Mouse (Mus musculus) fibroblast of lung, adult 2 months (primary cell): ENCODE measurements around the gene Spint2.
A peak's percentile ranks its signal among the peaks of the same experiment; 100 is the strongest.

Experiments
- DNase-seq: peaks from one replicate; pipeline ENCODE4 v3.0.0-alpha.2; 2011; ENCODE audit warnings: low read depth

The Spint2 gene

GRCm38 (mm10) chr7:29303738-29304462 is 22.2 kb upstream of the Spint2 start, which contains the start of gene Dpf1:
TSS of gene Dpf1 (plus strand) at chr7:29303951.
- DNase-seq, result peak; percentile 46

DNA sequence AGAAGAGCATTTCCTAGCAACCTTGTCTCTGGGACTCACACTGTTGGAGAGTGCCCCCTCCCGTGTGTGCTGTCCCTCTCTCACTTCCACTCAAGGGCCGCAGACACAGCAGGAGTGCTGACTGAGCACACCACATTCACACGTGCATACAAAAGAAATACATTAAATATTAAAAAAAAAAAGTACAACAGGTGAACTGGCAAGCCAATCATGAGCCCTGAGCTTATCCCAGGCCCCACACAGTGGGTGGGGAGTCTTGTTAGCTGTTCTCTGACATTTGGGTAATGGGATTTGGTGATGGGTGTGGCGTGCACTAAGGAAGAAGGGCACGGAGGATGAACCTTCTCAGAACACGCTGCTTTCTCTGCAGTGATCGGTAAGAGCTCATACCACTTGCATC is 20.9 kb upstream of the Spint2 start:
- no peak for DNase-seq

GRCm38 (mm10) chr7:29301127-29301566 is 19.4 kb upstream of the Spint2 start:
- no peak for DNase-seq

DNA sequence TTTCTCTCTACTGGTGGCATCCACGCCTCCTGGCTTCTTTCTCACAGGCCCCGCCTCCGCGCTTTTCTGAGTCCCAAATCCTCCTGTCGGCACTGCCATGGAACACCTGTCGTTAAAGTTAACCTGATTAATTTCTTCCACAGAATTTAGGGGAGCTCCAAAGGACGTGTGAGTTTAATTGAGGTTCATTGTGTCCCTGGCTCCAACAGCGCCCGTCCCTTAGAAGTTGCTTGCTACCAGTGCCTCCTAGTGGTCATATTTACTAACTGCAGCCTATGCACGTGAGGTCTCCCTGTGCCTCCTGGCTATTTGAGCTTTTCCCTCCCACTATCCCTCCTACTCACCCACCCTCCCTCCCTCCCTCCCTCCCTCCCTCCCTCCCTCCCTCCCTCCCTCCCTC is 15.3 kb upstream of the Spint2 start:
- no peak for DNase-seq

DNA sequence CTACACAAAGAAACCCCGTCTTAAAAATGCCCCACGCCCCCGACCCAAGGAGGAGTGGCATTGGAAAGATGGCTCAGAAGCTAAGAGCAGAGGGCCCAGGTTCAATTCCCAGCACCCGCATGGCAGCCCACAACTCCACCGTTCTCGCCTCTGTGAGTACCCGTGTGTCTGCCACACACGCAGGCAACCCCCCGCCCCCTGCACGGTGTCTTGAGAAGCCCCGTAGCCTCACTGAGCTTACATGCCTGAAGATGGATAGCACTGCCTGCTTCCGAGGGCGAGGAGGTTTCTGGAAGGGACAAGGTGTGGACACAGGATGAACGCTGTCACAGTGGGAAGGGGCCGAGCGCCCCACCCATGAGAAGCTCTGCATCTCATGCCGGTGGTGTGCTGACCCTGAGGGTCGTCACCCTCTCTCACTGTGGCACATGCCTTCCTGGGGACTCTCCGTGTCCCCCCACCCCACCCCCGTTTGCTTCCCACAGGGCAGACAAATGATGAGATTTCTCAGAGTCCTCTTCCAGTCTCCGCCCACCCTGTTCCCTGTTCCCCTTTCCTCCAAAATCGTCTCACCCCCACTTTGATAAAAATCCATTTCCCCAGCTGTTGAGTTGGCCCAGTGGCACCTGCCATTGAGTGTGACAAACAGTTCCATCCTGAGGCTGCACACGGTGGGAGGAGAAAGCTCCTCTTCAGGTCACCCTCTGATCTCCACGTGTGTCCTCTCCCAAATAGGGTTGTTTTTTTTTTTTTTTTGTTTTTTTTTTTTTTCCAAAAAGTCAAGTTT is 14.3 kb upstream of the Spint2 start:
- DNase-seq, result no peak

- DNase-seq, result no peak
These were observed 12.5 kb upstream of the Spint2 start for GRCm38 (mm10) chr7:29294111-29294761.

- no peak for DNase-seq
These were observed 11.7 kb upstream of the Spint2 start for GRCm38 (mm10) chr7:29293131-29294065.

DNA sequence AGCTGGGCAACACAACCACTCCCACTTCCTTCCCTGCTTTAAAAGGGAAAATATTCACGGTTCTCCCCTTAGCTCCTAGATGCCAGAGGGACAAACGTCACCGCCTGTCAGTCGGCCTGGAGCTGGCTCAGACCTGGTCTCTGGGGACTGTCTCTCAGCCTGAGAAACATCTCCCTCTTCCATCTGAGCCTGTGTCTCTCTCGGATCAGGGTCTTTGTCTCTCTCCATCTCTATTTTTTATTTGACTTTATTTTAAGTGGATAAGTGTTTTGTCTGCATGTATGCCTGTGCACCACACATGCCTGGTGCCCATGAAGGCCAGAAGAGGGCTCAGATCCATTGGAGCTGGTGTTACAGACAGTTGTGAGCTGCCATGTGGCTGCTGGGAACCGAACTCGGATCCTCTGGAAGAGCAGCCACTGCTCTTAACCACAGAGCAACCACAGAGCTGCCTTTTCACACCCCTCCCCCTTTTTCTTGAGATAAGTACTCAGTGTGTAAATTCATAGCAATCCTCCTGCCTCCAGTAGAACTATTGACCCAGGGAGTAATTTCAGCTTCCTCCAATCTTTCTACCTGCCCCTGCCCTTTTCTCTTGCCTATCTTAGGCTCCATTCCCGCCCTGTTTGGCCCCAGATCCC is 10.9 kb upstream of the Spint2 start:
- DNase-seq, result no peak

GRCm38 (mm10) chr7:29291616-29292457 is 10.1 kb upstream of the Spint2 start:
- DNase-seq, result no peak

GRCm38 (mm10) chr7:29290691-29291485 is 9.2 kb upstream of the Spint2 start:
- no peak for DNase-seq

DNA sequence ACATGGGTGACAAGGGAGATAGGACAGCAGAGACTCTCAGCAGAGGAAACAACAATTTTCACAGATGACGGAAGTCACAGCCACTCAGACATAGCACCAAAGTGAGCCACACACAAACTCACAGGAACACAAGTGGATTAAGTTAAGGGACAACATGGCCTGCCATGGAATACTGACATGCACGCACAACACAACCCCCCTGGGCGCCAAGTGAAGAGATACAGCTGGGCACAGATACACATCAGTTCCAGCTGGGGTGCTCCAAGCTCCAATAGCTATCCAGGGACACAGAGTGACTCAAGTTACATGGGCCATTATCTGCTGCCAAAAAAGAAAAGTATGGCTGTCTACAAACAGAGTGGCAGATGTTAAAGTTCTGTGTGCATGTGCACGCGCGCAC is 8.1 kb upstream of the Spint2 start:
- no peak for DNase-seq

DNA sequence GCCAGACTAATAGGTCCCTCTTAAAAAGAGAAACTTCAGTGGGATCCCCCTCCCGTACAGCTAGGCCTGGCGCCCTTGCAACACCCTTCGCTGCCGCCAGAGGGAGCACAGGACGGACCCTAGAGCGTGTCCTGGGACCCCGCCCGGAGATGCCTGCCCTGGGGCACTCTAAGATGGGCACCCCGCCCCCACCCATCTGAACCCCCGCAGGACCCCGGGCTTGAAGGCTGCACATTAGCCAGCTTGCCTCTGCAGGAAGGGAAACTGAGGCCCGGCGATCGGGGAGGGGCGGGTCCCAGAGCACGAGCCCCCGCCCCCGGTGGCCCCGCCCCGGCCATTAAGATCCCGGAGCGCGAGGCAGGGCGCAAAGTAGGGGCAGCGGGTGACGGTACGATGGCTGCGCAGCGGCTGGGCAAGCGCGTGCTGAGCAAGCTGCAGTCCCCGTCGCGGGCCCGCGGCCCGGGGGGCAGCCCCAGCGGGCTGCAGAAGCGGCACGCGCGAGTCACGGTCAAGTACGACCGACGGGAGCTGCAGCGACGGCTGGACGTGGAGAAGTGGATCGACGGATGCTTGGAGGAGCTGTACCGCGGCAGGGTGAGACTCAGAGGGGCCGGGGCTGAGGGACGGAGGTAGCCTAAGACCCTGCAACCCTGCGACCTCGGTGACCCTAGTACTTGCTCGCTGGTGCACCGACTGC is 7.4 kb upstream of the Spint2 start, which contains the start of gene Ppp1r14a:
Ppp1r14a (plus strand) TSS at position 367 of the 697 bp plus-strand sequence.
- no peak for DNase-seq

DNA sequence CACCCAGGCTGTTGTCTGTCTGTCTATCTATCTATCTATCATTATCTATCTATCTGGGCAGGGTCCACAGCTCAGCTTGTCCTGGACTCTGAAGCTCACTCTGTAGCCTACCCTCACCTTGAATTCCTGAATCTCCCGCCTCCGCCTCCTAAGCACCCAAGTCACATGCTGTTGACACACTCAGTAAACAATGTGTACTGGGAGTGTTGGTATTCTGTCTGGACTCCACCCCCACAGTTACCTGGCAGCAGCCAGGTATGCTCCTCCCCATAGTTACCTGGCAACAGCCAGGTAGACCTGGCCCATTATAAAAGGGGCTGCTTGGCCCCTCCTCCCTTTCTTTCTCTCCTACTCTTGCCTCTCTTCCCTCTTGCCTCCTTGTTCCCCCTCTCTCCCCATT is 6.4 kb upstream of the Spint2 start:
- no peak for DNase-seq

- DNase-seq, result no peak
These were observed 5.8 kb upstream of the Spint2 start for GRCm38 (mm10) chr7:29287481-29287880.

DNA sequence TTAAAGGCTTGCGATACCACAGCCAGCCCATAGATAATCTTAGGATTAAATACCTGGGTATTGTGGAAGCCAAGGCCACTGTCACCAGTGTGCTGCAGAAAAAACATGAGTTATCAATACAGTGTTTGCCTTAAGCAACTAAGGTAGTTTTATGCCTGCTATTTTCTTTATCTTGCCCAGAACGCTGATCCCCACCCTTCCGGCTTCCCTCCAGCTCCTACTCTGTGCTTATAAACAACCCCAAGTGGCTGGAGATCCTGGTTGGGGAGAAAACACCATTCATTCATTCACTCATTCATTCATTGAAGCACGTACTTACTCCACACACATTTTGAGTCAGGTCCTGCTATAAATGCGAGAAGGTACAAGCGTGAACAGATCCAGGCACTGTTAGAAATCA is 2.8 kb upstream of the Spint2 start:
- no peak for DNase-seq

GRCm38 (mm10) chr7:29283876-29284275 is 2.2 kb upstream of the Spint2 start:
- no peak for DNase-seq

DNA sequence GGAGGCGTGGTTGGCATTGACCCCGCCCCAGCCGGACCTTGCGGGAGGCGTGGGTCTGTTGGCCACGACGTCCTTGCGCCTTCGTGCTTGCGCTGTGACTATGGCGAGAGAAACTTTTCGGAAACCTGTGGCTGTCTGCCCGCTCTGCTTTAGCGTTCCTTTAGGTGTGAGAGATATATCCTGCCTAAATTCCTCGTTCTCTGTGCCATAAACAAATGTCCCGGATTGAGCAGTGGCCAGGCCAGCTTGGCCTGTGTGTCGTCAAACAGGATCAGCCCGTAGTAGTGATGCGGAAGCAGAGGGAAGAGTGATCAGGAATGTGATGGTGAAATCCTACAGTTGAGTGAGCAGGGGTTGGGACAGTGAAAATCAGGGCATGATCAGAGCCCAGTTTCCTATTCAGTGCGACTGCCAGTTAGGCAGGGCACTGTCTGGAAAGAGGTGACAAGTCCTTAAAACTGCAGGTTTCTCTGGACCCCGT is 402 bp upstream of the Spint2 start:
- DNase-seq, result no peak

GRCm38 (mm10) chr7:29280801-29281200 is 911 bp downstream of the Spint2 start:
- no peak for DNase-seq

DNA sequence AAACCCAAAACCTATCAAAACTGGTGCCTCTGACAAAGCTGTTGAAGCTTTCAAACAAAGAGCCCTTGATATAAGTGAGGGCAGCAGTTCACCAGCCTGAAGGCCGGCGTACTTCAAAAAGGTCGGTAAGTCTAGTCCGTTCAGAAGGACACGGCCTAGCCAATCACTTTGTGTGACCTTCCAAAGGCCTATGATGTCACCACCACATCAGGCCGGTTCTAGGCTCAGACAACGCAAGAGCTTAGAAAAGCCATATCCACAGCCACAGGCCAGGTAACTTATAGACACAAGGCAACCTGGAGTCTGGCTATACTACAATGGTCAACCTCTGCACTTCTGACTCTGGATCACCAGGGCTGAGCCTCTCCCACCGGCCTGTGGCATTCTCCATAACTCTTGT is 1.8 kb downstream of the Spint2 start:
- DNase-seq, result no peak
